Mouse (Mus musculus) left cerebral cortex, adult 18-20 months (tissue): ENCODE results near the gene Ceacam15. TPM values are rescaled to one million over a fixed set of nuclear protein-coding genes. Genes with fewer than 3 reads are reported as not detected.
"Not testable (repeated sequence)": the region's sequence is repeated elsewhere in the genome, so short reads cannot be mapped to it uniquely, and the experiment has no call there.

Source experiments
- DNase-seq, 2 experiments: peaks; one replicate each; pipeline ENCODE4 v3.0.0; 2021 to 2022; ENCODE audit warnings: low spot score in 2 of 2, mixed read lengths in 1 of 2
- long read RNA-seq, 2 experiments: library from polyadenylated mRNA; stranded (forward); transcript quantifications; one replicate each; pipeline ENCODE4 v2.0.0; 2021
- total RNA-seq, 2 experiments: library from RNA; stranded (reverse); gene quantifications; 2 replicates each; pipeline ENCODE4 v1.2.3; 2021

The Ceacam15 gene
- not detected for total RNA-seq
- long read RNA-seq, experiment 1, partial matches to known transcripts = 0 of 1 reads
- long read RNA-seq, experiment 1, other reads (novel, unspliced or antisense) = 1 of 1 reads
- long read RNA-seq, experiment 2 = 0 reads

- no peak for DNase-seq
Measured at GRCm38 (mm10) chr7:16675605-16676004, at the start of gene Ceacam15. Ceacam15 (minus strand) TSS chr7:16675705.

DNA sequence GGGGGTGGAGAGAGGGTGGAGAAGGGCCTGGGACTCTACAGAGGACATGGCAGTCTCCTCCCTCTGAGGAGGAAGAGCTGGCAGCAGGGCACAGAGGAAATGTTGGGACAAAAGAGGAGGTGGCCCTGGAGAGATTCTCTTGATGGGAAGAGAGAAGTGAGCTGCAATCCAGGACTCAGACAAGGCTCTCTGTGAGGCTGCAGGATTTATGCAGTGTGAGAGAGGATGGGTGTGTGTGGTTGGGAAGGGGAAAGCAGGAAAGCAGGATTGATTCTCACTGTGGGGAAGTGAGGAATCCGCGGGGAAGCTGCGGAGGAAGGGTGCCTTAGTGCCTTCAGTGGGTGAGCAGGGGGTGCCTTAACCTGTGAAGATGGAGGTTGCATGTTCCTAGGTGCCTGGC lies 47.0 kb upstream of the Ceacam15 start:
- not testable (repeated sequence) for DNase-seq

DNA sequence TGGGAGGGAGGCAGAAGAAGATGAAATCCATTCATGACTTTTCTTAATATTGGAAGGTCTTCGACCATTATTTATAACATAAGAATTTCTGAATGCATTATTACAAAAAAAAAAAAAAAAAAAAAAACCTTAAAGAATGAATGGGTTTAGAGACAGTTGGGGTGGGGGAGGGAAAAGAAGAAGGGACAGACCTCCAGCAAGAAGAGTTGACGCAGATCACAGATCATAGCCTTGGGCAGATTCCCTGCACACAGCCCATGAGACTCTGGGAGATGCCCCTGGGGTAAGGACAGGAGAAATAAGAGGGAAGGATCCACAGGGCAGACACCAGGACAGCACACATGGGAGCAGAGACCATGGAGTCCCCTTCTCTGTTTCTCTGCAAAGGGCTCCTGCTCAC lies 46.1 kb upstream of the Ceacam15 start, which contains the start of gene Ceacam9:
Gene Ceacam9 (plus strand): TSS at position 301 of the 400 bp plus-strand sequence.
- no peak for DNase-seq

DNA sequence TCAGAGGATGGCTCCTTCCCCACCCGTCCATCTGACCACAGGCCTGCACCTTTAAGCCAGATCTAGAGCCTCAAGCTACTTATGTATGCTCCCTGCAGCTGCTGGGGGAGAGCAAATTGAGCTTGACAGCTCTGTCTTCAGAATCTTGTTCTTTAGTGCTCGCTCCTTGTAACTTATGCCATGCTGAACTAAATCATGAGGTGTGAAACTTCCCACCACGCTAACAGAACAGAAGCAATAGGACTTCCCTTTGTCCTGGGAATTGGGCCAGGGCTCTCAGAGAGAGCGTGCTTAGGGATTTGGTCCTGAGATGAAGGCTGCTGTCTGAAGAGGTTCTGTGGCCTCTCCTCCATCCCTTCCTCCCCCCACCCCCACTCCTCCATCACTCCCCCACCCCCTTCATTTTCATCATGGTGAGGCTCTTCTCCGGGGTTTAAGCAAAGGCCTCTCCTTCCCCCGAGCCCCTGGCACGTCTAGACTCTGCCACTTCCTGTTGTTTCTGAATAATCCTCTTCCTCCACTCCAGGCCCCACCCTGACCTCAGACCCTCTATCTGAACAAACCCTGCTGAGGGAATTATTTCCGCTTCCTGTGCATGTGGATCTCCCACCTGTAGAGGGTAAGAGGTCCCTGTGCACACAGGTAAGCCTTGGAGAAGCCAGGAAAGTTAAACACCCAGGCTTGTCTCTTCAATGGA lies 41.1 kb upstream of the Ceacam15 start:
- peak in 1 of 2 experiments; percentile 22 for DNase-seq

GRCm38 (mm10) chr7:16712633-16713415 lies 37.3 kb upstream of the Ceacam15 start:
- no peak for DNase-seq

DNA sequence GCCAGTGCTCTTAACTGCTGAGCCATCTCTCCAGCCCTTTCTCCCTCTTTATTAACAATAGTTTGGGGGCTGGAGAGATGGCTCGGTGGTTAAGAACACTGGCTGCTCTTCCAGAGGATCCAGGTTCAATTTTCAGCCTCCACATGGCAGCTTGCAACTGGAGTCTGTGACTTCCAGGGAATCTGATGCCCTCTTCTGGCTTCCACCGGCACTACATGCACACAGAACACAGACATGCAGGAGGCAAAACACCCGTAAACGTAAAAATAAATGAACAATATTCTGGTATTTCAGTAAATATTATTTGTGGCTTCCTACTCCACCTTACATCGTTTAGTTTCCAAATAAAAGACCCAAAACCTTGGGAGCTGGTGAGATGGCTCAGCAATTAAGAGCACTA lies 35.1 kb upstream of the Ceacam15 start:
- no peak for DNase-seq

GRCm38 (mm10) chr7:16708244-16708643 lies 32.7 kb upstream of the Ceacam15 start:
- DNase-seq = no peak

GRCm38 (mm10) chr7:16706385-16706784 lies 30.9 kb upstream of the Ceacam15 start:
- DNase-seq = peak; percentile 54 to 70

DNA sequence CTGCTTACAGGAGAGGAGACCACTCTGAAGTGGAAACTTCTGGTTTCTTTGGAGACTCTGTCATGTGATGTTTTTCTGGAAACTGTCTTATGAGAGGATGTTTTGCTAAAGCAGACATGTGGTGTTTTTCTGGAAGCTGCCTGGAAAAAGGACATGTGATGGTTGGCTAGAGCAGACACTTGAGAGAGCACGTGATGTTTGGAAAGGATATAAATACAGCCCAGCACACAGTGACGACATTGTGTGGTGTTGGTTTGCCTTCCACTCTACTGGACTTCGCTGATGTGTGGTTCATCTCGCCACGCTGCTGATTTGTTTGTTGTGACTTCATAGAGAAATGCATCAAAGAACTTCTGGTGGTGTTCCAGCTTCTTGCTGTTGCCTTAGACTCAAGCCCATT lies 25.1 kb upstream of the Ceacam15 start:
- no peak for DNase-seq

- no peak for DNase-seq
Measured at GRCm38 (mm10) chr7:16699042-16699441, 23.5 kb upstream of the Ceacam15 start.

GRCm38 (mm10) chr7:16695025-16695424 lies 19.5 kb upstream of the Ceacam15 start:
- DNase-seq = peak in 1 of 2 experiments; percentile 27

DNA sequence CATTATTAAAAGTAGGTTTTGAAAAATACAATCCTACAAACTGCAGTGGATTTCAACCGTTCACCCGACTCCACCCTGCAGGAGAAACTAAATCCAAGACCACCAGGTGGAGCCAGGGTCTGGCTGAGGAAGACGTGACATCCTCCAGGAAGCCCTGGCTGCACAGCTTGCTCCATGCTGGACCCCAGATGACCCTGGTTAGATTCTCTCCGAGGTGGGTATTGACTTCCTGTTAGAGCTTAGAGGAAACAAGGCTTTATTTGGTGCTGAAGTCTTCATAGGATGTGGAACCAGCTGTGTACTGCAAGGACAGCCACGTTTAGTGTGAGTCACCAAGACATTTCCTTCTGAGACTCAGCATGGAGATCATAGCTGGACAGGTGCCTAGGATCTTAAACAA lies 13.7 kb upstream of the Ceacam15 start:
- no peak for DNase-seq

- DNase-seq = not testable (repeated sequence)
Measured at GRCm38 (mm10) chr7:16680194-16680593, 4.7 kb upstream of the Ceacam15 start.

DNA sequence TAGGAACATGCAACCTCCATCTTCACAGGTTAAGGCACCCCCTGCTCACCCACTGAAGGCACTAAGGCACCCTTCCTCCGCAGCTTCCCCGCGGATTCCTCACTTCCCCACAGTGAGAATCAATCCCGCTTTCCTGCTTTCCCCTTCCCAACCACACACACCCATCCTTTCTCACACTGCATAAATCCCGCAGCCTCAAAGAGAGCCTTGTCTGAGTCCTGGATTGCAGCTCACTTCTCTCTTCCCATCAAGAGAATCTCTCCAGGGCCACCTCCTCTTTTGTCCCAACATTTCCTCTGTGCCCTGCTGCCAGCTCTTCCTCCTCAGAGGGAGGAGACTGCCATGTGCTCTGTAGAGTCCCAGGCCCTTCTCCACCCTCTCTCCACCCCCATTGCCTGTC lies 806 bp downstream of the Ceacam15 start:
- not testable (repeated sequence) for DNase-seq

DNA sequence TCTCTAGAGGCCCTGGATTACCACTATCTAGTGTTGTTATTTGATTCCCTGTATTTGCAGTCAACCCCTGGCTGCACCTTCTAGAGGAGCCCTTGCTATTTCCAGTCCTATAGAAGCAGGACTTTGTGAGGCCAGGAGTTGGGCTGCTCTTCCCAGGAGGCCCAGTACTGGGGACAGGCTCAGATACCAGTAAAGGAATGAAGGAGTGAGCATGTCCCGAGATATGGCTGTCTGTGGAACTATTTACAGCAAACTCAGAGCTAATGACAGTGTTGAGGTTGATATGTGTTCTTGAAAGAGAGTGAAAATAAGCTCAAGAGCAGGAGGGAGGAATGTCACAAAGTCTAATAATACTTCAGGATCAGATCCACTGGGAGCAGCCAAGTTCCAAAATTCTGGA lies 1.7 kb downstream of the Ceacam15 start:
- DNase-seq = no peak

DNA sequence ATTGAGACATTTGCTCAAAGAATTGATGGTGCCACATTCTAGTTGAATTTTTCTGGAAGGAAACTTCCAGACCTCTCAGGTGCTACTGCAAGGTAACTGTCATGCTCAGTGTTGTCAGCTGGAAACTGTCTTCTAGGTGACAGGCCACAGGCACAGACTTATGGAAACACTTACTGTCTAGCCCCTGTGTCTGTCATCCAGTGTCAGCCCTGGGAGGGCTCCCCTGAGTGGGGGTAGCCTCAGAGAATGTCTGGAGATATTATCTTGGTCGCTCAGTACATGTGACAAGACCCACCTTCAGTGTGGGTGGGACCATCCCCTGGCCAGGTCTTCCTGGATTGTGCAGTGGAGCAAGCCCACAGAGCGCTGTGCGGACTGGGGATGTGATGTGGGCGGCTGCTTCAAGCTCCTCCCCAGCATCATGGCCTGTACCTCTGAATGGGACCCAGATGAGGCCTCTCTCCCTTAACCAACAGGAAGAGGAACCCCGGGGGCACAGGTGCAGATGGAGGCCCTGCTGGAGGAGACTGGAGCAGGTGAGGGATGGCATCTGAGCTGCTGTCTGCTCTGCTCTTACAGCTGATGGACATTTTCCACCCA lies 7.1 kb downstream of the Ceacam15 start:
- DNase-seq = not testable (repeated sequence)

DNA sequence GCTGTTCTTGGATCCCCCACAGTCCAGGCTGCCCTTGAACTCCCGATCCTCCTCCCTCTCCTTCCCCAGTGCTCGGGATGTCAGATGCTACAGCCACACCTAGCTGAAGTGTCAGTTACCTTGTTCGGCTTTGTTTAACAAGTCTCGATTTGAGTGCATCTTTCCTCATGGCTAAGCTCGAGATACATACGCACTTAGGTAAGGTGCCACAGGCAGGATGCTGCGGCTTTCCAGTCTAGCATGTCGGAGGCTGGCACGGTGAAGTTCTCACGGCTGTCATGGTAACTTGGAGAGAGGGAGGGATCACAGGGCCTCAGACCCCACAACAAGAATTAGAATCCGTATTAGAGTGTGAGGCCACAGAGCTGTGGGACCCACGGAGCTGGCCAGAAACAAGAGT lies 31.2 kb downstream of the Ceacam15 start:
- no peak for DNase-seq

- DNase-seq = not testable (repeated sequence)
Measured at GRCm38 (mm10) chr7:16643106-16643505, 32.4 kb downstream of the Ceacam15 start.

- DNase-seq = no peak
Measured at GRCm38 (mm10) chr7:16639028-16639427, 36.5 kb downstream of the Ceacam15 start.

DNA sequence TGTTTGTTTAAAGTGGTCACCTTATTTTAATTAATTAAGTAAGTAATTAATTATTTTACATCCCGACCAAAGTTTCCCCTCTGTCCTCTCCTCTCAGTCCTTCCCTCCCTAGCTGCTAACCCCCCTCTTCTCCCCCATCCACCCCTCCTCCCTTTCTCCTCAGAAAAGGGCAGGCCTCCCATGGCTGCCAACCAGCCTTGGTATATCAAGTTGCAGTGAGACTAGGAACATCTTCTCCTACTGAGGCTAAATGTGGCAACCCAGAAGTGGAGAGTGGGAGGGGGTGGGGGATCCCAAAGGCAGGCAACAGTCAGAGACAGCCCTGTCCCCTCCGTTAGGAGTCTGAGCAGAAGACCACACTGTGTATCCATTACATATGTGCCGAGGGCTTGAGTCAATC lies 40.4 kb downstream of the Ceacam15 start:
- no peak for DNase-seq

- DNase-seq = not testable (repeated sequence)
Measured at GRCm38 (mm10) chr7:16633913-16634312, 41.6 kb downstream of the Ceacam15 start.

DNA sequence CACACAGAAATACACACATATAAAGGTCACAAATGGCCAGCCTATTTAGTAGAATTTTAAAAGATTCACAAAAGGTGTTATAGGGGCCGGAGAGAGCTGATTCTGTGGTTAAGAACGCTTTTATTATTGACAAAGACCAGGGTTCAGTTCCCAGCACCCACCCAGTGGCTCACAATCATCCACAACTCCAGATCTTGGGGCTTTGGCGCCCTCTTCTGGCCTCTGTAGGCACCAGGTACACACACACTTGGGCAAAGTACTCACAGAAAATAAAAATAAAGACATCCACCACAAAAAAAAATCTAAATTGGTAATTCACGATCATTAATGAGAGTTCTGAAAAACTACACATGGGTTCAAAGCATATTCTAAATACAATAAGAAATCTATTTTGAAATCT lies 43.6 kb downstream of the Ceacam15 start:
- DNase-seq = no peak
